Mouse (Mus musculus): ENCODE data around the gene Pcsk6.

Pcsk6 gene

GRCm38 (mm10) chr7:65945342-65945993 is 83.9 kb downstream of the Pcsk6 start:
- DNase-seq, result no peak

GRCm38 (mm10) chr7:65946397-65946796 is 84.9 kb downstream of the Pcsk6 start:
- DNase-seq, result no peak

DNA sequence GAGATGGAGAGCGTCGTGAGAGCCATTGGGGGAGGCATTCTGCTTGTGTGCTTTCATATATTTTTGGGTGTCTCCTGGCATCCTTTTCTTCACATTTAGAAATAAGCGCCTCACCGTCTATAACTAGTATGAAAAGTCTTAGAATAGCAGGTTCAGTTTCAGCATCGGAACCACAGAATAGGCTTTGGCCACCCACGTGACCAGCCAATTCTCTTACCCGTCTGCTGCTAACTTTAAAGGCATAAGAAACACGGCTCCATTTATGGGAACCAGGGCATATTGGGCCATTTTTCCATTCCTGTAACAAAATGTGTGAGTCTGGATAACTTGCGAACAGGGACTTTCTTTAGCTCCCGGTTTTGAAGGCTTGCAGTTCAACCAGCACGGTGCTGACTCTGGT is 87.4 kb downstream of the Pcsk6 start:
- DNase-seq, result no peak

DNA sequence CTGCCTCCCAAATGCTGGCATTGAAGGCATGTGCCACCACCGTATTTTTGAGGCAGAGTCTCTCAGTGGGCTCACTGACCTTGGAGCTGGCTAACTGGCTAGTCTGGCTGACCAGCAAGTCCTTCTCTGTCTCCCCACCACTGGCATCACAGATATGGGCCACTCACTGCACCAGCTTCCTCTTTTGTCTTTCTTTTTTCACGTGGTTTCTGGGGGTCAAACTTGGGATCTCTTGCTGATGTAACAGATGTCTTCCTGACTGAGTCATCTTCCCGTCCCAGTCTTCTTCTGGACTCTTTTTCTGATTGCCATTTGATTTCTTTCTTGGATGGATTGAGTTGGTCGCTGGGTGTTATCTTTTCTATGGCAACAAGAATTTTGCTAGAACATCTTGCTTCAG is 93.0 kb downstream of the Pcsk6 start:
- DNase-seq, result no peak

- peak; percentile 34 for DNase-seq
Observed at GRCm38 (mm10) chr7:65955304-65956220, 94.0 kb downstream of the Pcsk6 start.

- DNase-seq, result no peak
Observed at GRCm38 (mm10) chr7:65957245-65957644, 95.7 kb downstream of the Pcsk6 start.

DNA sequence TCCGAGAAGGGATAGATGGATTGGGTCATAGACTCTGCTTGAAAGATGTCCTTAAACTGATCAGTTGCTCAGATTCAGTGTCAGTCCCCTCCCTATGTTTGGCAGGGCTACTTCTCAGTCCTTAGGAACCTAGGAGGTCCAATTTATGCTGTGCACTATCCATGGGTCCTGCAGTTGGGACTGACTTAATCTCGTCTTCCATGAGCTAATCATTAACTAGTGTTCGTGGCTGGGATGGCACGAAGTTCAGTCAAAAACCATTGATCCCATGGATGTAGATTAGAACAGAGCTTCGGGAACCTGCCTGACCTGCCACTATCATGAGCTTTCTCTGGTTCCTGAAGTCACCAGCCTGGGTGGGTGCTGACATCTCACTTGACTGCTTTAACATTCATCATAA is 96.6 kb downstream of the Pcsk6 start:
- DNase-seq, result no peak

DNA sequence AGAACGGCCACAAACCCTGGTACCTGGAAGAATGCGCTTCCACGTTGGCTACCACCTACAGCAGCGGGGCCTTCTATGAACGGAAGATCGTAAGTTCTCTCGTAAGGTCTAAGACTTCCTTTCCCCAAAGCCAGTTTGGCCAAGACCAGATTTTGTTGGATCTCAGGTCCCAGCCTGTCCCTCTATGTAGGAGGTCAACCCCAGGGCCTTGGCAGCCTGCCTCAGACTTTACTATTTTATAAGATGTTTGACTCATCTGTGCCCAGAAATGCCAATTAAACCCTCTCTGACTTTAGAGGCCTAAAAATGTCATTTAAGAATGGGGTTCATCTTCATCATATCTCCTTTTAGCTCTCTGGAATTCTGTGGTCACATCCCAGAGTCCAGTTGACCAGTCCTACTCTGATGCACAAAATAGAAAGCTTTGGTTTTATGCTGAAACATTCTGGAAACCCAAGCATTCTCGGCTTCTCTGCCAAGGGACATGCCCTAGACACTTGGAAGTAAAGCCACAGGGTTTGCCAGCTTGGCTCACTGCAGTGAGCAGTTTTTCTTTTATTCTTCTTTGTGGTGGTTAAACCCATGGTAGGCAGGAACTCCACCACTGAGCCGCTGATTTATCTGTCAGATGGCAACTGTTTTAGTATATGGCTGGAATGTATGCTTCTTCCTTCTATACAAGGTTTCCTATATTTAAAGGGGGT is 97.8 kb downstream of the Pcsk6 start:
- DNase-seq, result no peak

GRCm38 (mm10) chr7:65962611-65963010 is 101.1 kb downstream of the Pcsk6 start:
- DNase-seq, result no peak

- DNase-seq, result no peak
Observed at GRCm38 (mm10) chr7:65964398-65964797, 102.9 kb downstream of the Pcsk6 start.

DNA sequence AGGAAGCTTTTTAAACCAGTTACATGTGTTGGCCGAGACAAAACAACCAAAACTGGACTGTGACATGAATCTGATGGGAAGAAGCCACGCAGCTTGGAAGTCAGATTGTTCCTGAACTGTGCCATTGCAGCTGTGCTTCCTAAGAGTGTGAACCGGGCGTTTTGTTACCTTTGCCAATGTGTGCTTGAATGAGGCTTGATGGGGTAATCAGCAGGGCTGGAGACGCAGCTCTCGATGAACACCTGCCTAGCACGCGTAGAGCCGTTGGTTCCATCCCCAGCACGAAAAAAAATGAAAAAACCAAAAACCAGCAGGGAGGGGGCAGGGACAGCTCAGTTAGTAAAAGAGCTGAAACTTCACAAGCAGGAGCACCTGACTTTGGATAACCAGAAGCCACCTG is 109.8 kb downstream of the Pcsk6 start:
- DNase-seq, result no peak

DNA sequence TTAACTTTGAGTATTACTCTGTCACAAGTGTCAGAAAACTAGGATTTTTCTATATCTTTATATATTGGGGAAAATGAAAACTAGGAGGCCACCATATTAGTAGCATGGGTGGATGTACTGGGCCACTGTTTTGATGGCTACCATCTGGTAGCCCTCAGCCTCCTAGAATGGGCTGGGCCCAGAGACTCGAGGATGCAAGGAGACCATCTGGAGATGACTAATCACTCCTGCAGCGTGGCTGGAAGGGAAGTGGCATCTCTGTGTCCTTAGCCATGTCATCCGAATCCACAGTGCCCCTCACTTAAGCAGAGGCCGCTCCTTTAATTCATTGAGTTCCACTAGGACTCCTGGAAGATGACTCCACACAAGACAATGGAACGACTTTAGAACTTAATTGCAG is 115.8 kb downstream of the Pcsk6 start:
- DNase-seq, result no peak

- DNase-seq, result no peak
Observed at GRCm38 (mm10) chr7:65977977-65978376, 116.4 kb downstream of the Pcsk6 start.

GRCm38 (mm10) chr7:65978996-65979823 is 117.7 kb downstream of the Pcsk6 start:
- no peak for DNase-seq

GRCm38 (mm10) chr7:65980000-65980399 is 118.5 kb downstream of the Pcsk6 start:
- DNase-seq, result no peak

GRCm38 (mm10) chr7:65982057-65982456 is 120.5 kb downstream of the Pcsk6 start:
- DNase-seq, result no peak

DNA sequence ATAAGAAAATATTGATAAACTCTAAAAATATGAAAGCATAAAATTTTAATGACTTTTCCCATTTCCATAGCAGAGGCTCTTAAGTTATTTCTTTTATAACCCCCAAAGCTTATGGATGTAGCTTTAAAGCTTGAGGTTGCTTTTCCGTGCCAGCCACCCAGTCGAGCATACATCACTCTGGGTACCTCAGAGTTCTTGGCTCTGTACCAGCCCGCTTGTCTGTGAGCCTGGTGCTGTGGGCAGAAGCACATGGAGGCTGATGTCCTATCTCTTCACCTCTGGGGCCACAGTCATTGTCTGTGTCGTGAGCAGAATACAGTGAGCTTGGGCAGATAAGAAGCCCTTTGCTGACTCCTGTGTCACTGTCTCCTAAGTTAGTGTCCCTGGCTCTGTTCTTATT is 126.7 kb downstream of the Pcsk6 start:
- DNase-seq, result no peak

- DNase-seq, result no peak
Observed at GRCm38 (mm10) chr7:65988709-65989108, 127.2 kb downstream of the Pcsk6 start.

- DNase-seq, result no peak
Observed at GRCm38 (mm10) chr7:65992329-65992728, 130.8 kb downstream of the Pcsk6 start.

GRCm38 (mm10) chr7:65993410-65993809 is 131.9 kb downstream of the Pcsk6 start:
- DNase-seq, result no peak

DNA sequence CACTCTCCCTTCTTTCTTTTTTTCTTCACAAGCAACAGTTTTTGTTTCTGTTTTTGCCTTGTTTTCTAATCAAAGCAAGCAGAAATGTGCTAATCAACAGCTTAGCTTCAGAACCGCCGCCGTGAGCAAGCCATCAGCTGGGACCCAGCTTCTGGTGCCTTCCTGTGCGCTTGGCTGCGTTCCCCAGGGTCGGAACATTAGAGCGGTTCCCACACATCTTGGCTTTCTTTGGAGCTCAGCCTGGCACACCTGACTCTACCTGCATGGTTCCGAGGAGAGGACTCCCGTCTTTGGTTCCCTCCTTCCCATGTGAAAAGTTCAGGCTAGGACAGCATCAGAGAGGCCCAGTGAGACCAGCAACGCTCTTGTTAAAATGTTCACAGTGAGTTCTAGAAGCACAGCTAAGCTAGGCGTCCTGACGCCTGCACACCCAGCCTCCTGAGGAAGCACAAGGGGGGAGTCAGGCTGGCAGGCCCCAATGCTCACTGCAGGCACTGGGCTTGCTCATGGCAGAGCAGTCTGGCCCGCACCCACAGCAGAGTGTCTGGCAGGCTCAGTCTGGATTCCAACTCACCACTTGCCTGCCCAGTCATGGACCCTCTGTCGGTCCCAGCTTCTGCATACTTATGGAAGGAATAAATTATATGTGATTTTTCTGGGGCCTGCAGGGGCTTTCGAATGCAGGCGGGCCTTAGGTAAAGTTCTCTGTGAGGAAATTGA is 139.7 kb downstream of the Pcsk6 start:
- peak; percentile 34 for DNase-seq

- no peak for DNase-seq
Observed at GRCm38 (mm10) chr7:66001797-66002196, 140.3 kb downstream of the Pcsk6 start.

Measured in right cerebral cortex, postnatal 4 days (tissue).